Mouse (Mus musculus) embryo, embryonic 11 days (tissue): ENCODE measurements at regions not wholly inside any gene's neighbourhood (a gene's known extent, or its start where the extent isn't known, plus 50 kb on each side); places are given as distances from the start of the nearest gene placed in this dataset.

Experiments
- DNase-seq: peaks from one replicate; pipeline ENCODE4 v3.0.0-alpha.2; 2015

DNA sequence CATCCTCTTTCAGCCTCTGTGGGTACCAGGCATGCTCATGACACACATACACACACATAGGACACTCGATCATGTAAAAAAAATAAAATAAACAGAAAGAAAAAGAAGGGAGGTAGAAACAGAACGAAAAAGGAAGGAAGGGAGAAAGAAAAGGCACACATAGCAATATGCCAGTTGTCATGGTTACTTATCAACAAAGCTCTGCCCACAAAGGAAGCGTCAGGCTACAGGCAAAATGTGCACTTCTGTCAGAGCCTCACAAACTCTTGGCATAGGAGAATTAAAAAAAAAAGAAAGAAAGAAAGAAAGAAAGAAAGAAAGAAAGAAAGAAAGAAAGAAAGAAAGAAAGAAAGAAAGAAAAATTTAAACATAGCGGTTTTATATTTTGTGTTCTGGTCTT lies 56.9 kb upstream of the Sox2 start:
- no peak for DNase-seq

- no peak for DNase-seq
These were observed 72.2 kb upstream of the Sox2 start for GRCm38 (mm10) chr3:34577896-34578530.

- no peak for DNase-seq
These were observed 73.1 kb upstream of the Sox2 start for GRCm38 (mm10) chr3:34577115-34577514.

DNA sequence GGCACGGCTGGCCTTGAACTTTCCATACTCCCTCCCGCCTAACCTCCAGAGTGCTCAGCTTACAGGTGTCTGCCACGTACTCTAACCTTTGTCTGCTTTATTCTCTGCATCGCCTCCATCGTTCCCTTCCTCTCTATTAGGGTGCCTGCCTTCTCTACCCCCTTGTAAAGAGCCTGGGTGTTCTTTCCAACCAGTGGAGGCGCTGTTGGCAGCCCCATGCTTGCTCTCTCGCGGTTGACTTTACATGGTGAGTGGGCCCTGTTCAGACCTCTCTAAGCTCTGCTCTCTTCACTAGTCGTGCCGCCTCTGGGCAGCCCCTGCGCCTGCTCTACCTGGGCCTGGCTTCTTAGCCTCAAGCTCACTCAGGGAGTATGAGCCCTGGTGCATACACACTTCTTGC lies 74.0 kb upstream of the Sox2 start:
- DNase-seq = peak; percentile 54

DNA sequence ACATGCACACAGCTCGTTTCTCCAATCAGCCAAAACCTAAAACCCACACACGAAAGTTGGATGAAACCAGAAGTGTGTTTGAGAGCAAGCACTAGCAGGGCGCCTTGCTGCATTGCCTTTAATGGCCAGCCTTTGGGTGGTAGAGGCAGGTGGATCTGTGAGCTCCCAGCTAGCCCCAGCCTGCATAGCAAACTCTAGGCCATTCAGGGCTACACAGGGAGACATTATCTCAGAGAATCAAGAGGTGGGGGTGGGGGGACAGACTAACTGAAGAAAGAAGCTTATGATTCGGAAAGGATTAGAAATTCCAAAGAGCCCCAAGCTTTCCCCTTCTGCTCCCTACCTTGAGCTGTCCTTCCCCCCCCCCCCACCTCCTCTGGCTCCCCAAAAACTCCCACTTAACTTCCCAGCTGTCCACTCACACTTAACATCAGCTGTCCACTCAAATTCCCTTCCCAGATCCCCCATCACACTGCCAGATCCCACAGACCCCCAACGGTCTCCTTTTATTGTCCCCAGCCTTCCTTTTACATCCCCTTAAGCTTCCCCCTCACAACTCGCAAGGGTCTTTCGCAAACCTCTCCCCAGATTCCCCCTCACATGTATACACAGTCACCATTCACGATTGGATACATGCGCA lies 75.4 kb upstream of the Sox2 start:
- no peak for DNase-seq

GRCm38 (mm10) chr3:34573312-34573711 lies 76.9 kb upstream of the Sox2 start:
- DNase-seq = no peak

GRCm38 (mm10) chr3:34572081-34572480 lies 78.1 kb upstream of the Sox2 start:
- no peak for DNase-seq

- peak; percentile 33 for DNase-seq
These were observed 78.6 kb upstream of the Sox2 start for GRCm38 (mm10) chr3:34571630-34572029.

GRCm38 (mm10) chr3:34569998-34570397 lies 80.2 kb upstream of the Sox2 start:
- DNase-seq = peak; percentile 62

GRCm38 (mm10) chr3:34568086-34568650 lies 82.0 kb upstream of the Sox2 start:
- DNase-seq = peak; percentile 72

- no peak for DNase-seq
These were observed 84.8 kb upstream of the Sox2 start for GRCm38 (mm10) chr3:34565386-34565785.

DNA sequence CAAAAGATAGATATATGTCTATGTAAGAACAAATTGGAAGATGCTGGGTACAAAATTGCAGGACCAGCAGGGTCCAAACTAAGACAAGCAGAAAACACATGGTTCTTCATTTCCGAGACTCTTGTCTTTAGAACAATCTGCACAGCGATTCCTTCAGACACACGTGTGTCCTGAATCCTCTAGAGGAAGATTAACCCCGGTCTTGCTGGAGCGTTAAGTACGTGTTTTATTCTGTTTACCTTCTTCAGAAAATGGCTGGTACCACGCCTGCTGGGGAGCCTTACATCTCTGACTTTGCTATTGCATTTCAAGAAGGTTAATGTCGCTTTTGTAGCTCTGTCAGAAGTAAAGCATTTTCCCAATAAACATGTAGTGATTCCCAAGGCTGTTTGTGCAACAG lies 87.3 kb upstream of the Sox2 start:
- DNase-seq = no peak

- DNase-seq = peak; percentile 54
These were observed 88.5 kb upstream of the Sox2 start for GRCm38 (mm10) chr3:34561709-34562108.

DNA sequence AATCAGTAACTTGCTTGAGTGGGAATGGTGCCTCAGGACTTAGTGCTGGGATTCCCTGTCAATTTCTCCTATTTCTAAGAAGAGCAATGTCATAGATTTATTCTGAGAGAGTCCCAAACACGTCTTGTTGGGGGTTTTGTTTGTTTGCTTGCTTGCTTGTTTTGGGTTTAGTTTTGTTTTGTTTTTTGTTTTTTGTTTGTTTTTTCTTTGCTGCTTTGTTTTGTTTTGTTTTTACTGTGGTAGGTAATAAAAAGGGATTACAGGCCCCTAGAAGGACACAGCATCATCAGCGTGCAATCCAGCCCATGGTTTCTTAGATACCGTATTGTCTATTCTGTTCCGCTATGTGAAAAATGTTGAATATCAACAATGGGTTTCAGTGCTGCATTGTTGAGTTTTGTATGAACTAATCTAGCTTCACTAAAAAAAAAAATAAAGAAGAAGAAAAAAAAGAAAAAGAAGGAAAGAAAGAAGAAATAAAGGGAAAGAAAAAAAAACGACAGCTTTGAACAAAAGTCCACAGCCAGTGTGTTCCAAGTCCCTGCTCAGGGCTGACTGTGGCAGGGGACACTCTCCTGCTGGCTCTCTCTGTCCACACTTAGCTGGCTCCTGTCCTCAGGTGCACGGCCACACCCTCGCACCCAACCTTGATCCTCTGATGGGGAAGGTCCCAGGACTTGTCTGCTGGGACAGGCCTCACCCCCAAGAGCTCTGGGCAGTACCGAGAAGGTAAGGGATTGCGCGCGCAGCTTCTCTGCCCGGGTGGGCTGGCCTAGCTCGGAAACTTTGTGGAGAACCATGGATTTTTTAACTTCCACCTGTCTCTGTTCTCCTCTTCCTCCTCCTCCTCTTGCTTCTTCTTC lies 90.1 kb upstream of the Sox2 start:
- peak; percentile 57 for DNase-seq

DNA sequence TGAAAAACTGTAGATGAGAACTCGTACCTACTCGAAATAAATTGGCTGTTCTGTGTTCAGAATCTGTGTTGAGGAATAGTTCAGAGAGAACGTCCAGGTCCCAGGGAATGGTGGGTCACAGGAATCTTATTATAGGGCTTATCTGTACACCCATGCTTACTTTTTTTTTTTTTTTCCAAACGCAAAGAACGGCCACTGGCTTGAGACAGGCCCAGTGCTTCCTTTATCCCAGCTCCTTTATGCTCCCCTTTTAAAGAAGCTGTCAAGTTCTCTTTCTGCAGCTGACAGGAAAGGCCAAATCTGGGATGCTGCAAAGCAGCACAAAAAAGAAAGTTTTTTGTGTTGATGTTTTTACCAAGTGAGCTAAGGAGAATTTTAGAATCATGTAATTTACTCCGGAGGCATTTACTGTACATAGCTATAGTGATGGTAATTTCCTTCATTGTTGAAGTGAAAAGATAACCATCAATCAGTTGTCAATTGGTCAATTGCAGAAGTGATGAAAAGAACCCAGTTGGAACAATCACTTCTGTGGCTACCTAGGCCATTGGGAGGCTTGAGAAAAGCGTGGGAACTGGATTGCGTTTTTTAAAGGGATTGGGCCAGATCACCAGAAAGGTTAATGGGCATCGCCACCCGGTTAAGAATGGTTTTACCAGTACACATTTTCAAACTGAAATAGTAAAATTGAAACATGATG lies 91.2 kb upstream of the Sox2 start:
- DNase-seq = peak; percentile 64

- no peak for DNase-seq
These were observed 97.5 kb upstream of the Sox2 start for GRCm38 (mm10) chr3:34552542-34553208.

DNA sequence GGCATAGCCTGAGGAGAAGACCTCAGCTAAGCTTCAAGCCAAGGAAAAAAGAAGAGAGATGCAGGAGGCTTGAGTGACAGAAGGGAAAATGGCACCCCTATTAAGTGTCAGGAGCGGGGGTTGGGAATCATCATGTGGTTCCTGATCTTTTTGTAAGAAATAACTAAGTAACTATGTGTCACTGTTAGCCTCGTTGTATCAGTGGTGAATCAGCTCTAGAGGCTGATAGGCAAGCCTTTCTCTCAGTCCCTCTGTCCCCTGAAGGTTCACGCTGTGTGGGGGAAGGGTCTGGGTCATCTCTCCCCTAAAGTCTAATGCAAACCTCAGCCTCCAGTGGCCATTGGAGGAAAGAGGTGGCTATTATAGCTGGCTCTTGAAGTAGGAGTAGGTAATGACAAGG lies 99.1 kb upstream of the Sox2 start:
- DNase-seq = no peak

- no peak for DNase-seq
These were observed 100.0 kb upstream of the Sox2 start for GRCm38 (mm10) chr3:34550189-34550588.

DNA sequence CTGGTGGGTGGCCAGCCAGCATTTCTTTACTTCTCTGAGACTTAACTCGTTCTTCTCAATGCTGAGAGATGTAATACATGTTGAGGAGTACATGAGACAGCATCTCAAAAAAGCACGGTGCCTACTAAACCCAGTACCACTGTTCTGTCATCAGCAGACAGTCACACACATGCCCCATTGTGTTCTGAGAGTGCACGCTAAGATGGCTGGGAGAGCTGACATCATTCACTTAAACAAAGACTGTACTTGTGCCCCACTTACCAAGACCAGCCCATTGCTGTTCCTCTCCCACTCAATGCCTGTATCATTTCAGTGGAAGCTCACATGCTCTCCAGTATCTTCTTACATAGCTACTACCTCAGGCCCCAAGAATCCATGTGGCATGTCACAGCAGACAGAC lies 117.8 kb upstream of the Sox2 start:
- DNase-seq = no peak

- DNase-seq = no peak
These were observed 118.4 kb upstream of the Sox2 start for GRCm38 (mm10) chr3:34531836-34532235.

- no peak for DNase-seq
These were observed 122.7 kb upstream of the Sox2 start for GRCm38 (mm10) chr3:34527546-34527945.

DNA sequence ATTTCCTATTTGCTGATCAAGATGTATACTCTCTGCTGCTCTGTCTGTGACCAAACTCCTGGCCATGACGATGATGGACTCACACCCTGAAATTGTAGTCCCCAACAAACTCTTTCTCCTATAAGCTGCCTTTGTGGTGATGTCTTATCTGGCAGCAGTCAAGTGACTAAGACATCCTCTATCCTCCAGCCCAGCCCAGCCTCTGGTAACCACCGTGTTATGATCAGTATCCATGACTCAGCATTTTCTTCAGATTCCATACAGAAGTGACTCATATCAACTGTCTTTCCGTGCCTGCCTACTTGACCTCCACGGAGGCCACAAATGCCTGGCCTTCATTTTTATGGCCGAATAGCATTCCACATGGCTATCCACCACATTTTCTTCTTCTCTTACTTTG lies 124.5 kb upstream of the Sox2 start:
- no peak for DNase-seq
